Mouse (Mus musculus) left cerebral cortex, postnatal 4 days (tissue): Measurements from ENCODE around the gene Mttp. TPM values are rescaled to one million over a fixed set of nuclear protein-coding genes. Genes with fewer than 3 reads are reported as not detected.
A peak's percentile ranks its signal among the peaks of the same experiment; 100 is the strongest.

Experiments used
- DNase-seq: peaks from one replicate; pipeline ENCODE4 v3.0.0-alpha.2; 2022
- intact Hi-C: fragments of 180-260 bp; cut with DNase I; formaldehyde crosslinking; loops from one replicate; pipeline ENCODE4 v1.15.1; 2025
- total RNA-seq, 2 experiments: library from RNA; stranded (reverse); gene quantifications; 2 replicates each; pipeline ENCODE4 v1.2.3; 2021

The Mttp gene
- total RNA-seq, 2 experiments from 2014 or later = 4.4 to 5.0 TPM

DNA sequence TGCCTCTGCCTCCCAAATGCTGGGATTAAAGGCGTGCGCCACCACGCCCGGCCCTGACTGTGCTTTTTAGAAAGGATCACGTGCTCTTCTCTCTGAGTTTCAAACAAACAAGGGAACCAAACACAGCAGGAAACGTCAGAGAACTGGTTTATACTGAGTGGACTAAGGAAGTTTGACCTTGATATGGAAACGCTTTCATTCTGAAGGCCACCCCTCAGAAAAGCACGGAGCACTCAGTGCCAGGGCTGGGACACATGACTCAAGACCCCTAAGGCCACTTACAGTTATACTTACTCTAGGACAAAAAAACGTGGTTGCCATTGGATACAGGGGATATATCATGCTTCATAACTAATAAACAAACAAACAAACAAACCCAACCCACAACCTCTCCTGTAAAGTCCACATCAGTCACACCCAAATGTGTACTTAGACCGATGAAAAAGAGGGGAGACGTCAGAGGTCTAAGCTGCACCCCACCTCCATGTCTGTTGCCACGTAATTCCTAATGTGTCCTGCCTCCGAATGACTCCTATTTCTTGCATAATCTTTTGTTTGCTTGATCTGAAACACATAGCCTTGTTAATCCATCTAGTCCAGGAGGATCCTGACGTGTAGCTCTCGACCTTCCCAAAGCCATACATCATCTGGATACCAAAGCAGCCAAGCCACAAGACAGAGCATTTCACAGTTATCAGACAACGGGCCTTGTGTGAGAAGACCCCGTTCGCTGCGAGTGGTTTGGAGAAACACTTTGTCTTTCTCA lies 48.3 kb downstream of the Mttp start:
- no peak for DNase-seq
- intact Hi-C loops = no loop called here

- peak; percentile 54 for DNase-seq
- intact Hi-C loops = no loop called here
These were observed 49.0 kb downstream of the Mttp start for GRCm38 (mm10) chr3:138095718-138096117.

- no peak for DNase-seq
- intact Hi-C loops = no loop called here
These were observed 49.5 kb downstream of the Mttp start for GRCm38 (mm10) chr3:138095301-138095700.

DNA sequence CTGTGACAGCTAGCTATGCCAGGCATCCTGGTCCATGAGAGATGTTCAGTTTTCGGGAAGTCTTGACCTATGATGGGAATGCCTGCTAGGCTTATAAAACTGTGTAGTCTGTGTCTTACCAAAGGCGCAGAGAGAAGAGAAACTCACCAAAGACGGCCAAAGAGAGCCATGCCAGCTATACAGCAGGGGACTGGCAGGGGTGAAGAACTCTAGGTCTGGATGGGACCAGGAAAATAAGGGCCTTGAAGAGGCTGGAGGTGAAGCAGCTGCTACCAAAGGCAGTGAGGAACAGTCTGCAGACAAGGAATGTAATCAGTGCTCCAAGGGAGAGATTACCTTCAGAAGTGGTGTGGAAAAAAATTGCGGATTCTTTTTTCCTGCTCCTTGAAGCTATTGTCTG lies 60.9 kb downstream of the Mttp start:
- intact Hi-C loops = no loop called here
- no peak for DNase-seq

DNA sequence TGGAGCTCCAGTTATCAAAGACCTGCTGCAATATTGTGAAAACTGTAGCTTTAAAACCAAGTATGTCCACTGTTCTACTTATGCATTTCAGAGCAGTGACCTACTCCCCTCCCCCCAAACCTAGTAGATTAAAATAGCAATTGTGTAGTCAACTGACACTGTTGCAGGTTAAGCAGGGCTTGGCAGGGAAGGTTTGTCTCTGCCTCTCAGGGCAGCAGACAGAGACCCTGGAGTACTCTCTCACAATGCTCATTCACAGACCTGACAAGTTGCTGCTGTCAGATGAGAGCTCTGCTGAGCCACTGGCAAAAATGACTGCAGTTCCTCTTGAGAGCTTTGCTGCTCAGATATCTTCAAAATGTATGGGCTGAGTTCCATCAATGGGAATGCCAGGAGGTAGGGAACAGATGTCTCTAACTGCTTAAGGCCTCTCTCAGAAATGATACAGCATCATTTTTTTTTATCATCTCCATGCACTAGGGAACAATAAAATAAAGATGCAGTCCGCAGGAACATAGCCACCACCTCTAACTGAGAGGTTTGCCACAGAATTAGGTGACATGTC lies 61.6 kb downstream of the Mttp start:
- intact Hi-C loops = no loop called here
- DNase-seq = no peak

DNA sequence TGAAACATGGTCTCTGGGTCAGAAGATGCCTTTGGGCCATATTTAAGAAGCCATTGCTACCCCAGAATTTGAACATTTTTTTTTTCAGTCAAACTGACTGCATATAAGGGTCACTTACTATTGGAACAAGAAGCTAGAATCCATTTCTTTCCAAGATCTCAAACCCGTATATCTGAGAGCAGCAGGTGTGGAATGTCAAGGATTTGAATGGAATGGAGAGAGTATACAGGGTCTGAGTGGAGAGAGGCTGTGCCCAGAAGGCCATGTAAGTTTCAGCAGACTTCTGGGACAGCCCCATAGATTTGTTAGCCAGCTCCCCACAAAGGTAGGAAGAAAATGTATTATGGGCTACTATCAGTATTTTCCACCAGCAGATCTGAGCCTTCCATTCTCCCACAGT lies 66.1 kb downstream of the Mttp start:
- DNase-seq = no peak

GRCm38 (mm10) chr3:138077476-138078340 lies 67.1 kb downstream of the Mttp start:
- DNase-seq = no peak
- intact Hi-C loops = no loop called here

More for the DNA sequence above, 66.1 kb downstream of the Mttp start:
- intact Hi-C loops = no loop called here

DNA sequence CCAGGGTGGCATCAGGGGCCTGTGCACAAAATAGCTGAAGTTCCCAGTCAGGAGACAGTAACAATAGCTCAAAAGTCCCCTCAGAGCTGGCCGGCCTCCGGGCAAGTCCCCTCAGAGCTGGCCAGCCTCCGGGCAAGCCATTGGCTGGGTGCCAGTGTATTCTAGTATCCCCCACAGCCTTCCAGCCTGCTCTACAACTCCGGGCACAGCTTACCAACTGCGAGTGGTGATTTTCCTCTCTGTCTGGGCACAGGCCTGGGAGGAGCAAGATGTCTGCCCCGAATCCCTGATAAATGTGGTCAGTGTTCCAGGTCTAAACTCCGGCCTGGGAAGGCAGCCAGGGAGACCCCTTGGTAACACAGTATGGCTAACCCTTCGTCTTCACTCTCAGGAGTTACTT lies 69.6 kb downstream of the Mttp start:
- intact Hi-C loops = no loop called here
- DNase-seq = peak; percentile 89

DNA sequence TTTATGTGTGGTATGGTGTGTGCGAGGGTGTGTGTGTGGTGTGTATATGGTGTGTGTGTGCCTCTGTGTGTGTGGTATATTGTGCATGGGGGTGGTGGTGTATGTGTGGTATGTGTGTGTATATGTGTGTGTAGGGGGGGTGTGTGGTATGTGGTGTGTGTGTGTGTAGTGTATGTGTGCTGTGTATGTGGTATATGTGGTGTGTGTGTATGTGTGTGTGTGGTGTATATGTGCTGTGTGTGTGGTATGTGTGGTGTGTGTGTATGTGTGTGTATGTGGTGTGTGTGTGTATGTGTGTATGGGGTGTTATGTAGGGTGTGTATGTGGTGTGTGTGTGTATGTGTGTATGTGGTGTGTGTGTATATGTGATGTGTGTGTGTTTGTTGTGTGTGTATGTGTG lies 70.6 kb downstream of the Mttp start:
- DNase-seq = no peak
- intact Hi-C loops = no loop called here

GRCm38 (mm10) chr3:138071476-138072073 lies 73.2 kb downstream of the Mttp start:
- no peak for DNase-seq
- intact Hi-C loops = no loop called here

DNA sequence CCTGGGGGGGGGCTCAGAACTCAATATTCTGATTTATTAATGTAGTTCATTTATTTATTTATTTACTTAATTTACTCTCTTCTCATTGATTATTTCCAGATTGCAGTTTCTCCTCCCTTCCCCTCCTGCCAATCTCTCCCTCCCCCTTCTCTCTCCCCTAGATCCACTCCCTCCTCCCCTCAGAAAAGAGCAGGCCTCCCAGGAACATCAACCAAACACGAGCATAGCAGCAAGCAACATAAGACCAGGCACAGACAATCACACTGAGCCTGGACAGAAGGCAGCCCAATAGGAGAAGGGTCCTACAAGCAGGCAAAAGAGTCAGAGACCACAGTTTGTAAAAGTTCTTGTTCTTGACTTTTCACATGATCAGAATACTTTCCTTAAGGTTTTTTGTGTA lies 73.8 kb downstream of the Mttp start:
- intact Hi-C loops = no loop called here
- no peak for DNase-seq

GRCm38 (mm10) chr3:138069756-138070511 lies 74.8 kb downstream of the Mttp start:
- intact Hi-C loops = no loop called here
- DNase-seq = no peak

- no peak for DNase-seq
- intact Hi-C loops = no loop called here
These were observed 76.7 kb downstream of the Mttp start for GRCm38 (mm10) chr3:138068103-138068502.

DNA sequence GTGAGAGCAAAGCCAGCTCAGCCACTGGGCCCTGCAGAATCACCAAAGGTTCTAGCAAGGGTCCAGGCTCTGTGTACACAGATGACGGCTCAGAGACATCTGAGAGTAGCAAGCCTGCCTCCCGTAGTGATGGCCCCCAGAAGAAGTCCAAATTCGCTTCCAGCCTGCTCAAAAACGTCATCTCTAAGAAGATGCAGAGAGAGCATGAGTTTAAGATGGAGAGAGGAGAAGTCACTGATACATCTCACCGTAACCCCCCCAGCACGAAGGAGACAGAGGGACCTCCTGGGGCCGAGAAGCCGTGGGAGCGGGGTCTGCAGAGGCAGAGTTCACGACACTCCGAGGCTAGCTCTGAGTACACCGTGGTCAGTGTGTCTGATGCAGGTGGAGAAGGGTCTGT lies 77.5 kb downstream of the Mttp start, which contains the start of gene Gm5105:
Gene Gm5105 (minus strand): TSS at position 101 of the 400 bp plus-strand sequence.
- intact Hi-C loops = no loop called here

GRCm38 (mm10) chr3:138066348-138066856 lies 78.4 kb downstream of the Mttp start:
- intact Hi-C loops = no loop called here
- DNase-seq = no peak

More for the DNA sequence above, 77.5 kb downstream of the Mttp start, which contains the start of gene Gm5105:
- DNase-seq = no peak

DNA sequence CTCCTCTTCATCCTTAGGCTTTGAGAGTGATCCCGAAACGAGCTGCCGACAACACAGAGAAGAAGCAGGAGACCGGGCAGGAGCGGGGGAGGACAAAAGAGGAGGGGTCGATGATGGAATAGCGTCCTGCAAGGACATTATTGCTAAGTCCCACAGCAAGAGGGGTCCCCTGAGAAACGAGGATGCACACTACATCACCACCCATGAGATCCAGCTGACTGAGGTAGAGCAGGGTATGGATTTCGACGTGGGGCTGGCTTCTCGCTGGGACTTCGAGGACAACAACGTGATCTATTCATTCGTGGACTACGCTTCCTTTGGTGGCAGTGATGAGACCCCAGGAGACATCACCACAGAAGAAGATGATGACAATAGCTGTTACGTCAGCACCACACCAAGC lies 78.8 kb downstream of the Mttp start:
- DNase-seq = no peak
- intact Hi-C loops = no loop called here

DNA sequence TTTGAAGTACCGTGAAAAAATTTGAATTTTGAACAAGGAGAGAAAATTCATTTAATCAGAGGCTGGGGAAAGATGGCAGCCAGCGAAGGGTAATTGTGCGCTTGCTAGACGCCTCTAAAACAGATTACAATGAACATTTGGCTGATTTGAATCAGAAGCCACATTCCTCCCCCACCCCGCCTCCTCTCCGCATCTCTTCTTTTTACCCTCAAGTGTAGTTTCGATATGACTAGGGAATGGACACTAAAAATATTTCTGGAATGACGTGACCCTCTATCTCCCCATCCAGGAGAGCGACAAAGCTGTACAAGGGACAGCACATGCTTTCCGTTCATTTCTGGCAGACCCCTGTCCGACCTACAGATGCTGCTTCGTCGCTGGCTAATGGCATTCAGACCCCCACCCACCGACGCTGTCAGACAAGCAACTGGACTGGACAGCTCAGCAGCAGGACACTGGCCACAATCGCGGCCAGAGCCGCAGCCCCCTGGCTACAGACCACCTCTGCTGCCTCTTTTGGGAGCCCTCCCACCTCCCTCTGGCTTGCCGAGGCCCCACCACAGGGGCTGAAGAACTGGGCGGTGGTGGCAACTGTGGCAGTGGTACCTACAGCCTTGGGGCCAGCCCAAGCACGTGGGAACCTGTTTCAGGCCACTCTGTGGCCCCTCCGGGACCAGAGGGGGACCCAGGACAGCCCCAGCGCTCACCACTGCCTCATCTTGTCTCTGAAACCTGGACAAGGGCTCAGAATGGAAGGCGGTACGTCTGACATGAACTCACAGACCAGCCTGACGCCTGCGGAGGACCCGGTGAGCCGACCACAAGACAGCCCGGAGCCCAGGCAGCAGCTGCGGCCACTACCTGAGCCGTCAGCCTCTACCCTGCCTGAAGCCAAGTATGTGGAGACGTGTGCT lies 79.8 kb downstream of the Mttp start, which contains the start of gene 1110002E22Rik:
Gene 1110002E22Rik (plus strand): TSS at position 321 of the 914 bp plus-strand sequence.
- intact Hi-C loops = no loop called here
- DNase-seq = no peak

DNA sequence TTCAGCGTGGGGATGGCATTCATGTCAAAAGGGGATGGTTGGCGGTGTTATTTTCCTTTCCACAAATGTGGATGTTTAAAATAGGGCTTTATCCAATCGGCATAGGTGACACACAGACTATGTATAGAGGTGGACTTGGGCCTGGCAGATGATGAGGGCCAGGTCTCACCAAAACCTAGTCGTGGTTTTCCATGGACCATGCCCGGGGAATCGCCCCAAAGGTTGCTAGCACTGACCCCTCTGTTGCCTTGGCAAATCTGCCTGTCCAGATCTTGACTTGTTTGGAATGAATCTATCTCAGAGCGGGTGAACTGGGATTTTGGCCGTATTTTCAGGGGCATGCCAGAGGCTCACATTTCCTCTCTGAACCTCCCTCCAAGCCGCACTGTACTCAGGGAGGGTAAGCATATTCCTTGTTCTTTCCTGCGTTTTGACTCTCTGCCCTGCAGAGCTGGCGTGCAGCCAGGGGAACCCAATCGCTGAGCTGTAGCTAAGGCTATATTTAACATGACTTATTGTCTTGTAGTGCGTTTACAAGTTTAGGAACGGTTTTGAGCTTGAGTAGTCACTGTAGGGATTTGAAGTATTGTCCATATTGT lies 80.9 kb downstream of the Mttp start:
- DNase-seq = peak; percentile 70
- intact Hi-C loops = no loop called here

GRCm38 (mm10) chr3:138062673-138063072 lies 82.1 kb downstream of the Mttp start:
- intact Hi-C loops = no loop called here
- DNase-seq = no peak
